Mouse (Mus musculus) forebrain, embryonic 12.5 days (tissue): ENCODE measurements at regions not wholly inside any gene's neighbourhood (a gene's known extent, or its start where the extent isn't known, plus 50 kb on each side); places are given as distances from the start of the nearest gene placed in this dataset.

Experiments used
- ATAC-seq: fragments of 200-750 bp; cut with Nextera tagmentation; 2 replicates; pipeline ENCODE4 v1.8.0; 2017; ENCODE audit warnings: moderate TSS enrichment; ENCODE audit not compliant: low FRiP score
- H3K27ac ChIP-seq: fragments of 300-500 bp; sonication (generic); 2 replicates; pipeline ENCODE4 v1.5.1; 2016; ENCODE audit warnings: mild to moderate bottlenecking
- H3K27me3 ChIP-seq: fragments of 300-500 bp; sonication (generic); 2 replicates; pipeline ENCODE4 v1.6.1; 2016; ENCODE audit warnings: mild to moderate bottlenecking
- H3K36me3 ChIP-seq: fragments of 300-500 bp; sonication (generic); replicated peaks from 2 replicates; pipeline ENCODE4 v1.6.1; 2016; ENCODE audit warnings: mild to moderate bottlenecking
- H3K4me1 ChIP-seq: fragments of 300-500 bp; sonication (generic); 2 replicates; pipeline ENCODE4 v1.6.1; 2016
- H3K4me2 ChIP-seq: fragments of 300-500 bp; sonication (generic); 2 replicates; pipeline ENCODE4 v1.6.1; 2016; ENCODE audit warnings: mild to moderate bottlenecking, moderate library complexity
- H3K4me3 ChIP-seq: fragments of 300-500 bp; sonication (generic); replicated peaks from 2 replicates; pipeline ENCODE4 v1.5.1; 2016; ENCODE audit warnings: mild to moderate bottlenecking
- H3K9ac ChIP-seq: fragments of 300-500 bp; sonication (generic); 2 replicates; pipeline ENCODE4 v1.6.1; 2016; ENCODE audit warnings: mild to moderate bottlenecking
- H3K9me3 ChIP-seq: fragments of 300-500 bp; sonication (generic); 2 replicates; pipeline ENCODE4 v1.6.1; 2016
- WGBS: fragments of 180-500 bp; shearing (Covaris S2); methylation state at CpG from one replicate; pipeline ENCODE4 v1.1.7; 2016; 5-methylcytosine and 5-hydroxymethylcytosine counted together

- WGBS: 70% methylated on average over 1 of the region's 1 CpGs
- no peak for ATAC-seq
- H3K27ac ChIP-seq: no peak overlapping the region
- H3K4me2 ChIP-seq: no peak overlapping the region
- H3K27me3 ChIP-seq: no peaks in the 10 kb centered on the region
- H3K4me1 ChIP-seq: no peaks in the 10 kb centered on the region
- H3K9ac ChIP-seq: no peak overlapping the region
- H3K36me3 ChIP-seq: no peaks in the 10 kb centered on the region
- no peak overlapping the region for H3K4me3 ChIP-seq
- H3K9me3 ChIP-seq: no peaks in the 10 kb centered on the region
Measured at GRCm38 (mm10) chr6:26490321-26490720, 681.3 kb upstream of the Pot1a start.

- ATAC-seq: no peak
- H3K36me3 ChIP-seq: no peaks in the 10 kb centered on the region
- H3K27me3 ChIP-seq: no peaks in the 10 kb centered on the region
- H3K9ac ChIP-seq: no peak overlapping the region
- H3K4me3 ChIP-seq: no peak overlapping the region
- H3K4me1 ChIP-seq: no peaks in the 10 kb centered on the region
- 94% methylated on average over 1 of the region's 1 CpGs for WGBS
- H3K9me3 ChIP-seq: no peaks in the 10 kb centered on the region
- H3K27ac ChIP-seq: no peak overlapping the region
- no peak overlapping the region for H3K4me2 ChIP-seq
Measured at GRCm38 (mm10) chr6:26484451-26484850, 675.4 kb upstream of the Pot1a start.

GRCm38 (mm10) chr6:26441133-26441875 lies 632.3 kb upstream of the Pot1a start:
- no peak overlapping the region for H3K4me2 ChIP-seq
- no peaks in the 10 kb centered on the region for H3K9me3 ChIP-seq
- ATAC-seq: peak; percentile 75
- no peaks in the 10 kb centered on the region for H3K27me3 ChIP-seq
- H3K4me1 ChIP-seq: peaks cover 6% of the 10 kb centered on the region; the same call in 1 of the 2 replicates
- H3K27ac ChIP-seq: no peak overlapping the region
- WGBS: 42% methylated on average over 7 of the region's 7 CpGs
- H3K4me3 ChIP-seq: no peak overlapping the region
- no peak overlapping the region for H3K9ac ChIP-seq
- H3K36me3 ChIP-seq: no peaks in the 10 kb centered on the region

- H3K36me3 ChIP-seq: no peaks in the 10 kb centered on the region
- peaks cover 6% of the 10 kb centered on the region; the same call in 1 of the 2 replicates for H3K4me1 ChIP-seq
- WGBS: 34% methylated on average over 3 of the region's 3 CpGs
- no peaks in the 10 kb centered on the region for H3K9me3 ChIP-seq
- no peak overlapping the region for H3K9ac ChIP-seq
- H3K4me3 ChIP-seq: no peak overlapping the region
- no peaks in the 10 kb centered on the region for H3K27me3 ChIP-seq
- peak; percentile 78 for ATAC-seq
- no peak overlapping the region for H3K27ac ChIP-seq
- H3K4me2 ChIP-seq: no peak overlapping the region
Measured at GRCm38 (mm10) chr6:26440445-26440844, 631.4 kb upstream of the Pot1a start.
